Mouse (Mus musculus): ENCODE measurements around the gene Gm10203. TPM values are rescaled to one million over a fixed set of nuclear protein-coding genes. Genes with fewer than 3 reads are reported as not detected.

Gene Gm10203
- total RNA-seq, 1 experiment = not detected

DNA sequence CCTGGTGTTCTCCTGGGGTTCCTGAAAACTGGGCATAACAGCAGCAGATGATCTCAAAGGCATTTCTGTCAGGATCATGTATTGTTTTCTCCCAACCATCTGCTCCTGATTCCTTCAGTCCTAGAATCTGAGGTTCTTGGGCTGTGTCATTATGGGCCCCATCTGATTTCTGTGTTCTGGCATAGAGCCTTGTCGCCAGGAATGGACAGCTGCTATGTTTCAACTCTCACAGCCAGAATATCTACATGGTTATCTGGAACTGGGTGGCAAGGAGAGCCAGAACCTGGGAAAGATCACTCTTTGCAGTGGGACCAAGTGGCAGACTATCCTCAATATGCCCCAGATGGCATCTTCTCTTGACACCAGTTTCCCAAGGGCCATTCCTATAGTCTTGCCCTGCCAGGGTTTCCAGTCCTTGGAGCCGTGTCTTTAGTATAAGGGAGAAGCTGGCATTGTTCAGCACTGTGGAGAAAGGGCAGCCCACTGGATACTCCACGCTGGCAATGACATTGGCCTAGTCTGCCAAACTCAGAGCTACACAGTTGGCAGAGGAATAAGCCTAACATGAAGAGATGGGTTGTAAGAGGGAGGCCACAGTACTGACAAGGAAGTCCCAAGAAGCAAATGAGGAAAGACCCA lies 45.1 kb downstream of the Gm10203 start:
- Histone ChIP-seq H3K27ac (ENCODE audit: insufficient read depth, low read depth, low read length, poor library complexity, severe bottlenecking) (no peak overlapping the region), H3K9ac (ENCODE audit: insufficient read depth, low read depth, low read length, poor library complexity, severe bottlenecking) (no peak overlapping the region), H3K4me1 (ENCODE audit: control insufficient read depth in 2 of 2, insufficient read depth in 2 of 2, low read length in 2 of 2, poor library complexity in 1 of 2) (no peaks in the 10 kb centered on the region), H3K36me3 (ENCODE audit: control insufficient read depth, insufficient read depth, low read length, poor library complexity, severe bottlenecking) (peaks cover 2% of the 10 kb centered on the region; the same call in 1 of the 2 replicates), H3K4me3 (ENCODE audit: insufficient read depth in 1 of 2, low read depth in 1 of 2, low read length in 2 of 2, poor library complexity in 1 of 2, severe bottlenecking in 1 of 2) (no peak overlapping the region), H3K9me3 (ENCODE audit: control insufficient read depth, insufficient read depth, low read depth, low read length) (no peaks in the 10 kb centered on the region)
- DNase-seq (ENCODE audit: low read depth, low spot score) = no peak
- in situ Hi-C loops (cut with MboI; ENCODE audit: low sequenced_read_pairs in 2 of 2, unreplicated experiment in 2 of 2) = no loop called here
- TF ChIP-seq CHD2 (IDR thresholded peaks at IDR 0.05; ENCODE audit: low read depth, low read length) = no peak
- TF ChIP-seq ZC3H11A (IDR thresholded peaks at IDR 0.05; ENCODE audit: borderline replicate concordance, low read depth, low read length) = no peak
- no peak for TF ChIP-seq MAFK (IDR thresholded peaks at IDR 0.05; ENCODE audit: insufficient read depth, low read depth, low read length)
- no peak for TF ChIP-seq ZNF384 (IDR thresholded peaks at IDR 0.05; ENCODE audit: low read depth, low read length)
- TF ChIP-seq HCFC1 (IDR thresholded peaks at IDR 0.05; ENCODE audit: borderline replicate concordance, insufficient read depth, low read length) = no peak

DNA sequence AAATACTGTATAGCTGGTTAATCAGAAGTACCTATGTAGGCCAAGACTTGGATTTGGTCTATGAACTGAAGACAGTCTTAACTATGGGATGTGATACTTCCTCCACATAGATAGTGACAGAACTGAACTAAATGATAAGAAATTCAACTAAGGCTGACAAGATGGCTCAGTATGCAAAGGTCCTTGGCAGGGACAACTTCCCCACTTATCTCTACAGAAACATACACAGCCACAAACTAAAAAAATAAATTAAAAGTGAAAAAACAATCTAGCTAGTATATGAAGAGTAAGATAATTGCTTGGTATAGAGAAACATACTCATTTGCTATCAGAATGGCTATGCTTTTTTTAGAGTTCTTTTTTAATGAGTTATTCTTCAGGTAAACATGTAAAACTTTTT lies 49.1 kb downstream of the Gm10203 start:
- TF ChIP-seq CHD2 (IDR thresholded peaks at IDR 0.05; ENCODE audit: low read depth, low read length) (no peak), ZC3H11A (IDR thresholded peaks at IDR 0.05; ENCODE audit: borderline replicate concordance, low read depth, low read length) (no peak), ZNF384 (IDR thresholded peaks at IDR 0.05; ENCODE audit: low read depth, low read length) (no peak), MAFK (IDR thresholded peaks at IDR 0.05; ENCODE audit: insufficient read depth, low read depth, low read length) (no peak), HCFC1 (IDR thresholded peaks at IDR 0.05; ENCODE audit: borderline replicate concordance, insufficient read depth, low read length) (no peak)
- DNase-seq (ENCODE audit: low read depth, low spot score) = no peak

More for the DNA sequence above, 49.1 kb downstream of the Gm10203 start:
- Histone ChIP-seq H3K27ac (ENCODE audit: insufficient read depth, low read depth, low read length, poor library complexity, severe bottlenecking) (no peak overlapping the region), H3K9ac (ENCODE audit: insufficient read depth, low read depth, low read length, poor library complexity, severe bottlenecking) (no peak overlapping the region), H3K4me3 (ENCODE audit: insufficient read depth in 1 of 2, low read depth in 1 of 2, low read length in 2 of 2, poor library complexity in 1 of 2, severe bottlenecking in 1 of 2) (no peak overlapping the region), H3K36me3 (ENCODE audit: control insufficient read depth, insufficient read depth, low read length, poor library complexity, severe bottlenecking) (peaks cover 6% of the 10 kb centered on the region), H3K9me3 (ENCODE audit: control insufficient read depth, insufficient read depth, low read depth, low read length) (no peaks in the 10 kb centered on the region), H3K4me1 (ENCODE audit: control insufficient read depth in 2 of 2, insufficient read depth in 2 of 2, low read length in 2 of 2, poor library complexity in 1 of 2) (no peaks in the 10 kb centered on the region)
- in situ Hi-C loops (cut with MboI; ENCODE audit: low sequenced_read_pairs in 2 of 2, unreplicated experiment in 2 of 2) = no loop called here

Other genes starting within 250 kb of the Gm10203 start
- gene Caprin2, start 233.9 kb upstream of the Gm10203 start, total RNA-seq (2012; rRNA removed) = 24.8 and 25.7 TPM in 2 replicates
- gene Sinhcaf, start 183.7 kb upstream of the Gm10203 start, total RNA-seq (2012; rRNA removed) = 193 and 205 TPM in 2 replicates
- 10.4 and 11.5 TPM in 2 replicates for gene Dennd5b, start 28.5 kb upstream of the Gm10203 start, total RNA-seq (2012; rRNA removed)
- gene Etfbkmt, start 9.7 kb downstream of the Gm10203 start, total RNA-seq (2012; rRNA removed) = 5.3 and 6.8 TPM in 2 replicates
- 10.9 and 12.6 TPM in 2 replicates for gene Amn1, start 58.5 kb downstream of the Gm10203 start, total RNA-seq (2012; rRNA removed)
- gene Resf1, start 179.2 kb downstream of the Gm10203 start, total RNA-seq (2012; rRNA removed) = 124 and 128 TPM in 2 replicates

Data from ES-E14 (cell line).